Comparison of ENCODE assay signal across 15 mouse cellular contexts in the genomic region with DNA sequence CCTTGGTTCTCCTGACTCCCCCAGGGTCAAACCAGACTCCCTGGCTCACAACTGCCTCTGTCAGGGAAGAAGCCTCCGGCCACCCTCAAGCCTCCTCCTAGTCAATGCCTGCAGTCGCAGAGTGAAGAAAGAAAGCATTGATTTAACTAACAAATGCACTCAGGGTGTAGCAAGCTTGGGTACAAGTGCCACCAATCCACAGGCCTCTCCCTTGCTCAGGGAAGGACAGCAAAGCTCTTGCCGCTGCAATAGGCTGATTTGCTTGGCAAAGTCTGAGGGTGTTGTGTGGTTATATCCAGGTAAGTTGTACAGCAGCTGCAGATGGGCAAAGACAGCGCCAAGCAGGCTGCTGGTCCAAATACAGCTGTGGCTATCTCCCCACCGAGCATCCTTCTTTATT. TPM values are rescaled to one million over a fixed set of nuclear protein-coding genes. Genes with fewer than 3 reads are reported as not detected.
DNase-seq lines count a peak whose midpoint lies in the region; ATAC-seq and TF ChIP-seq lines count a peak whose summit lies in the region.
"Had no signal": no experiment of that assay in that cellular context is flagged by ENCODE, and none has a peak within 500 bp of the region (broad histone marks: within the 10 kb centered on the region; RNA-seq: fewer than 3 reads in every experiment).

No protein-coding gene starts in this region.

- peaks cover 14% of the 10 kb centered on the region for H3K4me1 ChIP-seq in kidney, embryonic 16.5 days (ENCODE audit: insufficient read depth, low read length)
- no peaks in the 10 kb centered on the region for H3K4me1 ChIP-seq in kidney, adult 2 months (ENCODE audit: control insufficient read depth, insufficient read depth, low read length)
- H3K4me1 ChIP-seq in ES-Bruce4 (ENCODE audit: control insufficient read depth, insufficient read depth, low read length) = peaks cover 17% of the 10 kb centered on the region
- H3K4me1 ChIP-seq in limb, embryonic 10.5 days = peaks cover 34% of the 10 kb centered on the region
- H3K4me1 ChIP-seq in liver, embryonic 12.5 days = peaks cover 18% of the 10 kb centered on the region

- TF ChIP-seq EP300 in ES-Bruce4 (IDR thresholded peaks at IDR 0.05; ENCODE audit: insufficient read depth, low read depth, low read length) = peak; percentile 85

- no peak for TF ChIP-seq POLR2A in kidney, adult 2 months (IDR thresholded peaks at IDR 0.05; ENCODE audit: low read depth, low read length)
- TF ChIP-seq POLR2A in ES-Bruce4 (IDR thresholded peaks at IDR 0.05; ENCODE audit: insufficient read depth, low read length) = no peak
- TF ChIP-seq POLR2A in brain, embryonic 14.5 days (IDR thresholded peaks at IDR 0.05; ENCODE audit: borderline replicate concordance, extremely low read depth, insufficient read depth, insufficient read length, poor library complexity, severe bottlenecking) = no peak

- TF ChIP-seq CTCF in kidney, adult 2 months (conservative IDR thresholded peaks at IDR 0.05; ENCODE audit: insufficient read depth, insufficient read length, low read depth, low read length) = no peak
- no peak for TF ChIP-seq CTCF in ES-Bruce4 (IDR thresholded peaks at IDR 0.05; ENCODE audit: low read depth, low read length)
- TF ChIP-seq CTCF in brain, embryonic 14.5 days (IDR thresholded peaks at IDR 0.05; ENCODE audit: borderline replicate concordance, extremely low read depth, insufficient read depth, insufficient read length) = no peak

- no peaks in the 10 kb centered on the region for H3K27me3 ChIP-seq in kidney, embryonic 16.5 days (ENCODE audit: insufficient read depth, low read length)
- H3K27me3 ChIP-seq in kidney, adult 2 months (replicated peaks; ENCODE audit: control insufficient read depth, insufficient read depth, low read length) = no peaks in the 10 kb centered on the region
- no peaks in the 10 kb centered on the region for H3K27me3 ChIP-seq in ES-Bruce4 (ENCODE audit: control insufficient read depth, insufficient read depth, low read length, poor library complexity, severe bottlenecking)
- no peaks in the 10 kb centered on the region for H3K27me3 ChIP-seq in limb, embryonic 10.5 days (ENCODE audit: low read depth, poor library complexity, severe bottlenecking)
- H3K27me3 ChIP-seq in liver, embryonic 12.5 days (replicated peaks) = peaks cover 17% of the 10 kb centered on the region

- no peak overlapping the region for H3K4me3 ChIP-seq in kidney, embryonic 16.5 days (ENCODE audit: low read length)
- H3K4me3 ChIP-seq in kidney, adult 2 months (ENCODE audit: insufficient read depth, low read depth, low read length) = no peak overlapping the region
- H3K4me3 ChIP-seq in ES-Bruce4 (ENCODE audit: low read depth, low read length) = no peak overlapping the region
- no peak overlapping the region for H3K4me3 ChIP-seq in limb, embryonic 10.5 days
- H3K4me3 ChIP-seq in liver, embryonic 12.5 days = no peak overlapping the region
- H3K4me3 ChIP-seq: liver, embryonic 15.5 days had no signal

- H3K9ac ChIP-seq in kidney, embryonic 16.5 days (replicated peaks; ENCODE audit: low read length) = no peak overlapping the region
- H3K9ac ChIP-seq in ES-Bruce4 (ENCODE audit: low read depth, poor library complexity, severe bottlenecking) = no peak overlapping the region
- H3K9ac ChIP-seq in liver, embryonic 12.5 days = no peak overlapping the region
- H3K9ac ChIP-seq: liver, embryonic 15.5 days had no signal

- H3K9me3 ChIP-seq in kidney, embryonic 16.5 days (ENCODE audit: low read length) = no peaks in the 10 kb centered on the region
- H3K9me3 ChIP-seq in ES-Bruce4 (replicated peaks; ENCODE audit: control insufficient read depth, insufficient read depth, low read length, poor library complexity, severe bottlenecking) = no peaks in the 10 kb centered on the region
- no peaks in the 10 kb centered on the region for H3K9me3 ChIP-seq in limb, embryonic 10.5 days (replicated peaks)
- H3K9me3 ChIP-seq in liver, embryonic 12.5 days (replicated peaks) = no peaks in the 10 kb centered on the region
- H3K9me3 ChIP-seq: liver, embryonic 15.5 days had no signal

- no peak for ATAC-seq in kidney, embryonic 16.5 days (ENCODE audit: low FRiP score, low TSS enrichment)
- no peak for ATAC-seq in liver, embryonic 12.5 days

- 50% methylated on average over 5 of the region's 5 CpGs for WGBS in kidney, embryonic 16.5 days
- WGBS in kidney, adult 2 months = 82% methylated on average over 5 of the region's 5 CpGs
- 49% methylated on average over 5 of the region's 5 CpGs for WGBS in limb, embryonic 10.5 days
- 54% methylated on average over 5 of the region's 5 CpGs for WGBS in liver, embryonic 12.5 days (ENCODE audit: insufficient replicate concordance)

- no peak for DNase-seq in kidney, adult 2 months
- DNase-seq in brain, embryonic 14.5 days (ENCODE audit: low read depth) = peak; percentile 13
- no peak for DNase-seq in limb, embryonic 10.5 days (ENCODE audit: low spot score)
- no peak for DNase-seq in cerebellum, adult 8-10 months
- DNase-seq in gastrocnemius, postnatal 4 days (ENCODE audit: low spot score in 2 of 2) = no peak
- DNase-seq: cerebellum, adult 18-20 months; heart, postnatal 10 days; right cerebral cortex, postnatal 14 days; thymus, postnatal 25 days had no signal

- no peak overlapping the region for H3K4me2 ChIP-seq in kidney, embryonic 16.5 days (replicated peaks; ENCODE audit: low read depth, low read length)
- H3K4me2 ChIP-seq in liver, embryonic 12.5 days = no peak overlapping the region

- no peaks in the 10 kb centered on the region for H3K36me3 ChIP-seq in kidney, embryonic 16.5 days (ENCODE audit: insufficient read depth, low read length)
- H3K36me3 ChIP-seq in kidney, adult 2 months (ENCODE audit: control insufficient read depth, insufficient read depth, low read length) = no peaks in the 10 kb centered on the region
- H3K36me3 ChIP-seq in ES-Bruce4 (ENCODE audit: control insufficient read depth, insufficient read depth, low read length, poor library complexity, severe bottlenecking) = no peaks in the 10 kb centered on the region
- H3K36me3 ChIP-seq in limb, embryonic 10.5 days = no peaks in the 10 kb centered on the region
- H3K36me3 ChIP-seq in liver, embryonic 12.5 days = no peaks in the 10 kb centered on the region
- H3K36me3 ChIP-seq: liver, embryonic 15.5 days had no signal

- peak overlapping the region; percentile 91 for H3K27ac ChIP-seq in kidney, embryonic 16.5 days (ENCODE audit: low read length)
- no peak overlapping the region for H3K27ac ChIP-seq in kidney, adult 2 months (ENCODE audit: insufficient read depth, low read depth, low read length)
- H3K27ac ChIP-seq in ES-Bruce4 (ENCODE audit: insufficient read depth, low read length) = peak overlapping the region; percentile 87
- peak overlapping the region; percentile 87 for H3K27ac ChIP-seq in limb, embryonic 10.5 days
- no peak overlapping the region for H3K27ac ChIP-seq in liver, embryonic 12.5 days
- H3K27ac ChIP-seq: liver, embryonic 15.5 days had no signal

RNA-seq across cellular contexts. Expression of a gene that starts 30.9 kb away (rescaled TPM):
- polyA plus RNA-seq in kidney, embryonic 16.5 days (2015; fragmentation: Nextera tagmentation; extraction: Ambion mirVana) = 0.10 TPM in 1 of 2 replicates, not detected in the other
- polyA plus RNA-seq in kidney, adult 2 months (2012; rRNA removed) = 0.75 and 0.98 TPM in 2 replicates
- not detected in 2 replicates for polyA plus RNA-seq in ES-Bruce4 (2011; ENCODE audit: insufficient read depth, insufficient read length, low read depth, missing spikeins)
- 0.35 and 0.46 TPM in 2 replicates for polyA plus RNA-seq in brain, embryonic 14.5 days (2012; rRNA removed)
- not detected in 2 replicates for polyA plus RNA-seq in limb, embryonic 10.5 days (2016; fragmentation: Nextera tagmentation; extraction: Ambion mirVana)
- 1 to 10 TPM; 1.3 to 1.7 TPM for total RNA-seq in gastrocnemius, postnatal 4 days (2021)
- polyA plus RNA-seq in liver, embryonic 12.5 days (2016; fragmentation: Nextera tagmentation; extraction: Ambion mirVana) = not detected in 2 replicates
- total RNA-seq: megakaryocyte progenitor cell, adult 5-6 weeks had no signal
- polyA plus RNA-seq: liver, embryonic 15.5 days had no signal

RNA-seq across cellular contexts. Expression of a gene that starts 51.8 kb away (rescaled TPM):
- polyA plus RNA-seq in kidney, embryonic 16.5 days (2015; fragmentation: Nextera tagmentation; extraction: Ambion mirVana) = 42.9 and 46.7 TPM in 2 replicates
- 95.2 and 107 TPM in 2 replicates for polyA plus RNA-seq in kidney, adult 2 months (2012; rRNA removed)
- polyA plus RNA-seq in ES-Bruce4 (2011; ENCODE audit: insufficient read depth, insufficient read length, low read depth, missing spikeins) = 94.4 and 106 TPM in 2 replicates
- 333 and 385 TPM in 2 replicates for polyA plus RNA-seq in brain, embryonic 14.5 days (2012; rRNA removed)
- 32.7 and 42.2 TPM in 2 replicates for polyA plus RNA-seq in limb, embryonic 10.5 days (2016; fragmentation: Nextera tagmentation; extraction: Ambion mirVana)
- total RNA-seq in gastrocnemius, postnatal 4 days (2021) = 10 to 100 TPM; 49.9 to 50.9 TPM
- 15.5 and 15.8 TPM in 2 replicates for polyA plus RNA-seq in liver, embryonic 12.5 days (2016; fragmentation: Nextera tagmentation; extraction: Ambion mirVana)

RNA-seq across cellular contexts. Expression of a gene that starts 60.0 kb away (rescaled TPM):
- polyA plus RNA-seq in kidney, embryonic 16.5 days (2015; fragmentation: Nextera tagmentation; extraction: Ambion mirVana) = 41.8 and 44.1 TPM in 2 replicates
- 23.1 and 25.0 TPM in 2 replicates for polyA plus RNA-seq in kidney, adult 2 months (2012; rRNA removed)
- polyA plus RNA-seq in ES-Bruce4 (2011; ENCODE audit: insufficient read depth, insufficient read length, low read depth, missing spikeins) = 36.6 and 37.3 TPM in 2 replicates
- 0.15 and 0.20 TPM in 2 replicates for polyA plus RNA-seq in brain, embryonic 14.5 days (2012; rRNA removed)
- polyA plus RNA-seq in limb, embryonic 10.5 days (2016; fragmentation: Nextera tagmentation; extraction: Ambion mirVana) = 8.2 and 8.8 TPM in 2 replicates
- total RNA-seq in gastrocnemius, postnatal 4 days (2021) = under 1 TPM; 0.42 to 0.44 TPM
- 1.1 and 1.8 TPM in 2 replicates for polyA plus RNA-seq in liver, embryonic 12.5 days (2016; fragmentation: Nextera tagmentation; extraction: Ambion mirVana)
- total RNA-seq: layer of hippocampus, adult 18-20 months had no signal

Comparison
In these comparisons a context has a peak if more than half of its experiments do, and no peak if none do; other contexts are left out.
1. H3K27ac ChIP-seq: peak in kidney, embryonic 16.5 days (single experiment), ES-Bruce4 (single experiment) and limb, embryonic 10.5 days (single experiment); none in kidney, adult 2 months (single experiment) and liver, embryonic 12.5 days (single experiment).